11 mouse cellular contexts compared by ENCODE assay signal in genomic region chr19:38639805-38640204, GRCm38 (mm10).
DNase-seq lines count a peak whose midpoint lies in the region; ATAC-seq and TF ChIP-seq lines count a peak whose summit lies in the region.
"Had no signal": no experiment of that assay in that cellular context is flagged by ENCODE, and none has a peak within 500 bp of the region (broad histone marks: within the 10 kb centered on the region; RNA-seq: fewer than 3 reads in every experiment).

No protein-coding gene starts in this region.

- TF ChIP-seq CTCF in gastrocnemius, adult 2 months (IDR thresholded peaks at IDR 0.05): no peak

- intact Hi-C loops in gastrocnemius, adult 2 months (cut with DNase I): no loop called here
- intact Hi-C loops in heart, postnatal 36 days (cut with DNase I): loop anchor here (5.0 kb wide), 1 partner anchor 68 kb away; no protein-coding TSS in a partner anchor

- no peak overlapping the region for H3K4me3 ChIP-seq in gastrocnemius, adult 2 months
- H3K4me3 ChIP-seq: liver, embryonic 13.5 days had no signal

- peak overlapping the region; percentile 21; the same call in 1 of the 2 replicates for H3K27ac ChIP-seq in gastrocnemius, adult 2 months
- H3K27ac ChIP-seq: liver, embryonic 13.5 days had no signal

- DNase-seq in layer of hippocampus, adult 9-11 months: peak; percentile 19
- no peak for DNase-seq in layer of hippocampus, adult 9-10 months (ENCODE audit: low spot score)
- peak; percentile 82 for DNase-seq in gastrocnemius, adult 2 months
- DNase-seq in heart, postnatal 36 days: peak; percentile 50 to 55
- peak; percentile 17 for DNase-seq in ovary, postnatal 36 days (ENCODE audit: low spot score)
- DNase-seq in urinary bladder, postnatal 4 days (ENCODE audit: low spot score in 2 of 2): no peak
- DNase-seq in retina, embryonic 14.5 days (ENCODE audit: low spot score): no peak
- DNase-seq: cerebellum, adult 8-10 months; liver, embryonic 13.5 days; retina, postnatal 1 day had no signal

- no peak for ATAC-seq in inflammation-experienced regulatory T-cells, adult 6 months

Comparison
In these comparisons a context has a peak if more than half of its experiments do, and no peak if none do; other contexts are left out.
1. DNase-seq: peak in layer of hippocampus, adult 9-11 months (single experiment), gastrocnemius, adult 2 months (single experiment), heart, postnatal 36 days (2 of 2) and ovary, postnatal 36 days (single experiment); none in layer of hippocampus, adult 9-10 months (single experiment), urinary bladder, postnatal 4 days (0 of 2) and retina, embryonic 14.5 days (single experiment).